Mouse (Mus musculus): ENCODE measurements around the gene Ralb.

Gene Ralb

DNA sequence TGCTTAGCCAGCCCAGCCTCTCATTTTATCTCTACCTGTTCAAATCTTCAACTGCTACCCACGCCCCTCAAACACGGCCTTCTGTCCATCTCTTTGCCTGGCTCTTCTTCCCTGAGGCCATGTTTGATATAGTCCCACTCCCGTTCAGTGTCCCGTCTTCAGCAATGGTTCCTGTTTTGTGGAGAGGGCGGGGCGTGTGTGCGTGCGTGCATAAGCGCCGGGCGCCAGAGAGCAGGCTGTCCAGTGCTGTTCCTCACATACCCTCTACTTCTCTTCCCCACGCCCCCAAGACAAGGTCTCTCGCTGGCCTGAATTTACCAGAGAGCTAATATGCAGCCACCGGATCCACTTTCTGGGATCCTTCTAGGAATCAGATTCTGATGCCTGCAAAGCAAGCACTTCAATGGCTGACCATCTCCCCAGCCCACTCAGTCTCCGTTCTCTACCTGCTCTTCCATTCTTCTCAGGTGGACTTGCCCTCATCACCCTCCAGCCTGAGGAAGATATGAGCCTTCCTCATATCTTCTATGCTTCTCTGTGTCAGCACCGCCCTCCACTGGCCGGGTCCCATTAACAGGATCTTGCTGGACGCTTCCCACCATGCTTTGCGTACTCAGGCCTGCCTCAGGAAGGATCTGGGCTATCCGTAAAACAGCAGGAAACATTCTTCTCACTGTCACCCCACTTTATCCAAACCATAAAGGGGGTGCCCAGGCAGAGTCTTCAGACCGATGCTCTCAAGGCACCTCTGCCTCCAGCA, 60.8 kb downstream of the Ralb start:
- DNase-seq: peak in 1 of 2 experiments; percentile 30

DNA sequence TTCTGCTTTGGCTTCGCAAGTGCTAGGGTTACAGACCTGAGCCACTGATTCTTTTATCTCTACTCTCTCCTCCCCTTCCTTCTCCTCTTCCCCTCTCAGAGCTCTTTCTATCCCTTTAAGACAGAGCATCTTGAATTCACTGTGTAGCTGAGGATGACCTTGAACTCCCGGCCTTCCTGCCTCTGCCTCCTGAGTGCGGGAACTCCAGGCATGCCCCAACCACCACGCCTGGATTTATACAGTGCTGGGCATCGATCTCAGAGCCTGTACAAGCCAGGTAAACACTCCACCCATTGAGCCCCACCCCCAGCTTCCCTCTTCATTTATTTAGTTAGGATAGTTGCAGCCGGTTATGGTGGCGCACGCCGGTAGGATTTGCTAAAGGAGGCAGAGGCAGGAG, 61.7 kb downstream of the Ralb start:
- no peak for DNase-seq

GRCm38 (mm10) chr1:119438105-119438637, 66.4 kb downstream of the Ralb start:
- DNase-seq: no peak

DNA sequence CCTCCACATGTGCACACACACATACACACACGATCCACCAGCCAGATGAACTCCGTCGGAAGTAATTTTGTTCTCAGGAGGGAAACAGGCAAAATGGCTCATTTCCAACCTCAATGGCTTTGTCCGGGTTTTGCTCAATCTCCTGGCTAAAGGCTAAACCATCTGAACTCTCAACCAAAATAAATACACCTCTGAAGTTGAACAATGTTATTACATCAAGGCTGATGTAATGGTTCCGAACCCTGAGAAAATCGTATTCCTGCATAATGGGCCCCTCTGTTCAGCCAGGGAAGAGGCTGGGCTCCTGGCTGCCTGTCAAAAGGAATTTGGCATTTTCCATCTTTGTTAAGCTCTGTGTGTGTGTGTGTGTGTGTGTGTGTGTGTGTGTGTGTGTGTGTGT, 67.2 kb downstream of the Ralb start:
- DNase-seq: no peak

DNA sequence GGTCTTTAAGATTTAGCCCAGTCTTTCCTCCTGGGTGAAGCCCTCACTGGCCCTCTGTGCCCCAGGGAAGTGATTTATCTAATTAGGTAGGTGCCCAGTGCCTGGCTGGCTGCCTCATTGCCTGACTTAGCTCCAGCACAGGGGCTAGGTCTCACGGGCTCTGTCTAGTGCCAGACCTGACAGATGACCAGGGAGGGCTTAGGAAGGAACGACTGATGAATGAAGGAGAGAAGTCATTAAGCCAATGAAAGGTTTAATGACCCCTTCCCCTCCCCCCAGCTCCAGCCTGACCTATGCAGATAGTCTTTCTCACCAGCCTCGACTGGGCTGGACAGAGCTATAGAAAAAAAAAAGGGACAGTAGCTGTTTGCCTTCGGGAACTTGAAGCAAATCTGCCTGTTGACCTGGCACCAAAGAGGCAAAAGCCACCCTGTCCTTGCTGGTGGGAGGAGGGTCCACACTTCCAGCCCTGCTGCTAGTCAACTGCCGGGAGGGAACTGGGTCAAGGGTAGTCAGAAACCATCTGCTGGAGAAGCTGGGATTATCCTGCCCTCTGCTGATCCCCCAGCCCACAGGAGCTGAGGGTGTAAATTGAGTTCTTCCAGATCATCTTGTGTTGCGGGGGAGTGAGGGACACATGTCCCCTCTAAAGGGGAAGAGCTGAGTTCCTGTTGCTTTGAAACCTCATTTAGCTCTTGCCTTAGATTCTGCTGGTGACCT, 80.3 kb downstream of the Ralb start:
- no peak for DNase-seq

DNA sequence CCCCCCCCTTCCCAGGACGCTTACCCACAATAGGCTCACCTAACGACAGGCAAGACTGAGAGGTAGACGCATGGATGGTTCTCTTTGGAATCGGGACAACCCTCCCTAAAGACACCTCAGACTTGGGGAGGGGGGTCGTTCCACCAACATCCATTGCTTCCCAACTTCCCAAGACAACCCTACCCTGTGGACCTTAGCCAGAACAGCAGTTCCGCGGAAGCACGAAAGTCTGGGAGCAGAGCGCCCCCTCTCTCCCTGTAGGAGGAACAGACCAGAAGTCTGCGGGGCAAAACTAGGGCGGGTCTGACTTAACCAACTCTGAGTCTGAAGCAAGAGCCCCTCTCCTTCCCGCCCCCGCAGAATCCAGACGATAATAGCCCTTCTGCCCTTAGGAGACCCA, 81.1 kb downstream of the Ralb start:
- peak; percentile 43 to 72 for DNase-seq

DNA sequence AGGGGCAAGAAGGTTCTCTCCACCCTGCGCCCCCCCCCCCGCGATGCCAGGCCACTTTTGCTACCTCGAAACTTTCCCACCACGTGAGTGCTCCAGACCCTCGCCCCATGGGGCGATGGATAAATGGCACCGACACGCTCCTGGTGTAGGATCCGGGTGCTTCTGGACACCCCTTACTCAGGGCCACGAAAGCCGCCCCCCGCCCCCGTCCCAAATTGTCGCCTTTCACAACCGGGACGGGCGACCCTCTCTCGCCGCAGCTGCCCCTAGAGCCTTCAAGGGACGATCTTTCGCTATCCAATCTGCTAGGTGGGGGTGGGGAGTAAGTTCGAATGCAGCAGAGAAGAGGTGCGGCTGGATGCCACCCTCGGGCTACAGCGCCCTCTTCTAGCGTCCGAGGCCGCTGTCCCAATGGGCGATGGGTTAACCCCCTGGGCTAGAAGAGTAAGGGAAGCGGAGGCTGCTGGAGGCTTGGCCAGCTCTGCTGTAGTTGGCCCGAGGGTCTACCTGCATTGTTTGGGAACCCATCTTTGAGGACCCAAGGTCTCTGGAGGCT, 82.1 kb downstream of the Ralb start:
- peak; percentile 4 to 35 for DNase-seq

GRCm38 (mm10) chr1:119421576-119422421, 82.8 kb downstream of the Ralb start, which contains the start of gene Inhbb:
Inhbb (minus strand) TSS chr1:119422248.
- DNase-seq: peak; percentile 40 to 53

DNA sequence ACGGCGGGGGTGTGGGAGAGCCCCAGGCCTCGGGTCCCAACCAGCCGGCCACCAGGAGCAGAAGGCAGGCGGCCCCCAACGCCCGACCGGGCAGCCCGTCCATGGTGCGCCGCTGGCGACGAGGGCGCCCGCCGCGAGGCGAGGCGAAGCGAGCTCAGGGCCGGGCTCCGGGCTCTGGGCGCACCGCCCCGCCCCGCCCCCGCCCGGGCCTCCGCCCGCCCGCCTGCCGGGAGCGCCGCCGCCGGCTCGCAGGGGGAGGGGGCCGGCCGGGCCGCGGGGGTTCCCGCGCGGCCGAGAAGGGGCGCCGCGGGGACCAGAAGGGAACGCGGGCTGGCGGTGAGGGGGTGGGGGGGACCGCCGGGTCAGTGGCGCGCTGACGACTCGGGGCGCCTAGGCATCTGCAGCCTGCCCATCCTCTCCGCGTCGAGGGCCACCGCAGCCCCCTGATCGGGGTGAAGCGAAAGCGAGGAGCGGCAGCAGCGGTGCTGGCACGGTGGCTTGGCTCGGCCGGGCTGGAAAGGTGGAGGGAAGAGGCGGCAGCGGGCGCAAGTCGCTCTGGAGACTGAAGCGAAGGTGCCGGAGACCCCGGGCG, 83.5 kb downstream of the Ralb start:
- peak; percentile 7 to 61 for DNase-seq

All from kidney, postnatal 36 days (tissue).